Mouse (Mus musculus) kidney, embryonic 15.5 days (tissue): ENCODE results near the gene Chodl. TPM values are rescaled to one million over a fixed set of nuclear protein-coding genes. Genes with fewer than 3 reads are reported as not detected.

Source experiments
- ATAC-seq: fragments of 200-750 bp; cut with Nextera tagmentation; replicated peaks from 2 replicates; pipeline ENCODE4 v1.8.0; 2017; ENCODE audit warnings: moderate TSS enrichment; ENCODE audit not compliant: low FRiP score
- H3K27ac ChIP-seq: fragments of 300-500 bp; sonication (generic); 2 replicates; pipeline ENCODE4 v1.5.1; 2015; ENCODE audit warnings: mild to moderate bottlenecking, inconsistent platforms
- H3K27me3 ChIP-seq: fragments of 300-500 bp; sonication (generic); 2 replicates; pipeline ENCODE4 v1.6.1; 2015; ENCODE audit warnings: inconsistent platforms
- H3K36me3 ChIP-seq: fragments of 300-500 bp; sonication (generic); 2 replicates; pipeline ENCODE4 v1.6.1; 2015; ENCODE audit warnings: inconsistent platforms
- H3K4me1 ChIP-seq: fragments of 300-500 bp; sonication (generic); 2 replicates; pipeline ENCODE4 v1.6.1; 2015; ENCODE audit warnings: inconsistent platforms
- H3K4me2 ChIP-seq: fragments of 300-500 bp; sonication (generic); 2 replicates; pipeline ENCODE4 v1.6.1; 2015; ENCODE audit warnings: moderate library complexity, mild to moderate bottlenecking, inconsistent platforms
- H3K4me3 ChIP-seq: fragments of 300-500 bp; sonication (generic); replicated peaks from 2 replicates; pipeline ENCODE4 v1.5.1; 2015; ENCODE audit warnings: mild to moderate bottlenecking, inconsistent platforms
- H3K9ac ChIP-seq: fragments of 300-500 bp; sonication (generic); 2 replicates; pipeline ENCODE4 v1.6.1; 2015; ENCODE audit warnings: mild to moderate bottlenecking, inconsistent platforms
- H3K9me3 ChIP-seq: fragments of 300-500 bp; sonication (generic); replicated peaks from 2 replicates; pipeline ENCODE4 v1.6.1; 2016; ENCODE audit warnings: inconsistent platforms
- WGBS: fragments of 180-500 bp; shearing (Covaris S2); methylation state at CpG from one replicate; pipeline ENCODE4 v1.1.7; 2015; ENCODE audit warnings: mixed read lengths; 5-methylcytosine and 5-hydroxymethylcytosine counted together
- polyA plus RNA-seq: library from polyadenylated mRNA; unstranded; fragments of >200 nt; fragmentation: Nextera tagmentation; extraction: Ambion mirVana; gene quantifications from 2 replicates; pipeline ENCODE4 v1.2.1, GENCODE M21; 2015

Gene Chodl
- 2.3 and 3.3 TPM in 2 replicates for polyA plus RNA-seq

DNA sequence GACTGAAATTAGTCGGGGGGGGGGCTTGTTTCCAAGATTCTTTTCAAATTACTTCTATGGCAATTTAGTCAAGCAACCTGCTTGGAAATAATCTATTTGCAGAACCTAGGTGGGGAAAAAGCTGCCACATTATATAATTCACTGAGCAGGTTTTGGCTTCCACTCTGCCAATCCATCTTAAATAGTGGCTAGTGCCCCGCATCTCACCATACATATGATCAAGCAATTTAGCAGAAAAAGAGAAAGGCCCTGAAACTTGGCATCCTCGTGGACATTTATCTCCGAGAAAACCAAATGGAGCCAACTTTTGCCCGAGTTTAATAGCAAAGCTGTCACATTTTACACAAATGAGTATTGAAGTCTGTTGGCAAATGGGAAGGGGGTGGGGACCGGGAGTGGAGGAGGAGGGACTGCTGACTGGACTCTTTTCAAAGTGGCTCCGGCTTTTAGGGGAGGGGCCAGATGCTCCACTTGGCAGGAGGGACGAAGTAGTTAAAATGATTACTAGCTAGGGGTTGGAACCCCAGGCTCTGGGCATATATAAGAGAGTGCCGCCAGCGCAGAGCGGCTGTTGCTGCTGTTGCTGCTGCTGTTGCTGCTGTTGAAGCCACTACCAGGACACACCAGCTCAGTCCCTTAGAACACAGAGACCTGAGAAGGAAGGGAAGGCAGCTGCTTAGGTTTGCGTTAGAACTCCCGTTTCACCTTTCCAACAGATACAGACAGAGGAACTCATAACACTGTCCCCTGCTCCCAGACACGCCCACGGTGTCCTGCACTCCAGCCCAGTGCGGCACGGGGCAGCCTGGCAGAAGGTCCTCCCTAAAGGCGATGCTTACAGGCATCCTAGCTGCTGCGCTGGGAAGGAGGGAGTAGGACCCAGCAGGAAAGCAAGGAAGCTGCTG lies at the start of gene Chodl:
Gene Chodl, plus strand, starts transcription at position 567 of the 905 bp plus-strand sequence.
- Histone ChIP-seq H3K4me1 (peaks cover 13% of the 10 kb centered on the region), H3K27me3 (peaks cover 9% of the 10 kb centered on the region; the same call in 1 of the 2 replicates), H3K4me2 (peak within 1 kb of the TSS; percentile 91), H3K9me3 (no peaks in the 10 kb centered on the region), H3K27ac (no peak within 1 kb of the TSS), H3K4me3 (peak within 1 kb of the TSS; percentile 44), H3K9ac (peak within 1 kb of the TSS; percentile 47; the same call in 1 of the 2 replicates), H3K36me3 (no peaks in the 10 kb centered on the region)
- WGBS, result 8% methylated on average over 19 of the region's 19 CpGs
- peak; percentile 90 for ATAC-seq

DNA sequence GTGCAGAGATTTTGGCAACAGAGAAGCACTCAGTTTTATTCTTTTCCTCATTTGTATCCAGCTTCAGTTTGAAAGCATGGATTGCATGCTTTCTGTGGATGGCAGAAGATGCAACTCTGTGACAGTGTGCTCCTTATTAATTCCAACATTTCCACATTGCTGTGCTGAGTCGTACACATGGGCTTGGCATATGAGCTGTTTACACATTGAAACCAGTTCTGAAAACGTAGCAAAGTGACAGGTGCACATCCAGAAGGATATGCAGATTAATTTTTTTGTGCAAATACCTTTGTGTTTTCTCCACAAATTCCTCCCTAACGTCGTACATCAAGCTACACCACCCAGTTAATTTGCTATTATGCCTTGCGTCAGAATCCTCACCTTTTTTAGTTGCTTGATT lies 8.1 kb upstream of the Chodl start:
- H3K4me3 ChIP-seq, result no peak overlapping the region
- no peak overlapping the region for H3K27ac ChIP-seq
- no peaks in the 10 kb centered on the region for H3K27me3 ChIP-seq
- H3K36me3 ChIP-seq, result no peaks in the 10 kb centered on the region
- ATAC-seq, result no peak
- H3K9ac ChIP-seq, result no peak overlapping the region
- H3K4me2 ChIP-seq, result no peak overlapping the region
- no peaks in the 10 kb centered on the region for H3K9me3 ChIP-seq
- no peaks in the 10 kb centered on the region for H3K4me1 ChIP-seq
- 60% methylated on average over 5 of the region's 5 CpGs for WGBS

DNA sequence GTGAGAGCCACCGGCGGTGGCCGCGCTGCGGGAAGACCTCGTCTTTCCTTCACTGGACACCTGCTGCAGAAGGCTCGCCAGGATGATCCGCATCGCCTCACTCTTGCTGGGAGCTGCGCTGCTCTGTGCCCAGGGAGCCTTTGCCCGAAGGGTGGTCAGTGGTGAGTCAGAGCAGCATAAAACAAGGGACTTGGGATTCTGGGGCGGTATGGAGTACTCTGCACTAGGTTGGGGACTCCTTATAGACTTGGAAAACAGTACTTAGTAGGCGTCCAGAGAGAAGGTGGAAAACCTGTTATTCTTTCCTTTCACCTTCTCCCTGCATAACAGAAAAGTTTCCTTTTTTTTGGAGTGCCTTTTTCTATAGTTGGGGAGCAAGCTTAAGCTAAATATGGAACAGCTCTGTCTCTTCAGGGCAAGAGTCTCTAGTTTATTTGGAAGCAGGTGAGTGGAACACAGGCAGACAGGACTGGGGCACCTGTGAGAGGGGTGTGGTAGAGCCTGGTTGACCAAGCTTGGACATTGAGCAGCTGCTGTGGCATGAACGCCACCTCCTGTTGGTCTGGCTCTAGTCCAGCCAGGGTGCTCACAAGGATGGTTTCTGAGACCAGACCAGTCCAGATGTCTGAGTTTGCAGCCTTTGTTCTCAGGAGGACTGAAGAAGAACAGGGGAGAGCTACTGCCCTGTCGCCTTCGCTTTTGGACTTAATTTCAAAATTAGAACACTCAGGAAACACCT lies 708 bp downstream of the Chodl start:
- Histone ChIP-seq H3K36me3 (no peaks in the 10 kb centered on the region), H3K4me1 (peaks cover 13% of the 10 kb centered on the region), H3K27ac (no peak overlapping the region), H3K4me3 (peak overlapping the region; percentile 44), H3K9ac (peak overlapping the region; percentile 47; the same call in 1 of the 2 replicates), H3K9me3 (no peaks in the 10 kb centered on the region), H3K27me3 (peaks cover 9% of the 10 kb centered on the region; the same call in 1 of the 2 replicates), H3K4me2 (peak overlapping the region; percentile 91)
- peak; percentile 81 for ATAC-seq
- WGBS, result 9% methylated on average over 16 of the region's 16 CpGs

DNA sequence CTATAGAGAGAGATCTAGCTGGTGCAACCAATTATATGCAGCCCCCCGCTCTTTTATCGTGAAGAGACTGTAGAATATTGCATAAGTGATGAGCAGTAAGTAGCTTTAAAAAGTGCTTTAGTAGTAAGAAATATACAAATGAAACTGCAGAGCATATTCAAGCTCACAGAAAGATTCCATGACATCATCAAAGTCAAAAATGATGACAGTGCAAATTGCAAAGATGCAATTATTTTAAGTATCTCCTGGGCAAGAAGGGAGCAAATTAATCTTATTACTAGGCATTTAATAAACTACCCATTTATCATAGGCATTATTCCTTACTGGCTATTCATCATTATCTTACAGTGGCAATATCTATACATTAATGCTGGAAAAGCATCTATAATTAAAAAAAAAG lies 3.5 kb downstream of the Chodl start:
- Histone ChIP-seq H3K27ac (no peak overlapping the region), H3K36me3 (no peaks in the 10 kb centered on the region), H3K4me2 (no peak overlapping the region), H3K9ac (no peak overlapping the region), H3K4me3 (no peak overlapping the region), H3K27me3 (peaks cover 9% of the 10 kb centered on the region; the same call in 1 of the 2 replicates), H3K4me1 (peaks cover 13% of the 10 kb centered on the region), H3K9me3 (no peaks in the 10 kb centered on the region)
- no peak for ATAC-seq
- 96% methylated on average over 2 of the region's 2 CpGs for WGBS

DNA sequence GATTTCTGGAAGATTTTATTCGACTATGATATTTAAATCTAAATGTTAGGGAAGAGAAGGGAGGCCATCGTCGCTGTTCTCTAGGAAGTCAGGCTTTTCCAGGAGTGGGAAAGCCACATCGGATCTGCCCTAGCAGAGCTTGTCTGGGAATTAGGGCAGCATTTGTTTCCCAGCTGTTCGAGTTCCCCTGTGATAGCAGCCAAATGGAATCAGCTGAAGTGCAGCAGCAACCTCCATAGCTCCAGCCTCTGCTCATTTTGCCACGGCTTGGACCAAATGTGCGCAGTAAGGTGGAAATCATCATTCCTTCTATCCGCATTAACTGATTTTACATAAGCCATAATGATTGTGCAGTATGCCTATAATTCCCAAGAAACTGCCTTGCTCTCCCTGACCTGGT lies 7.0 kb downstream of the Chodl start:
- H3K4me2 ChIP-seq, result no peak overlapping the region
- no peaks in the 10 kb centered on the region for H3K27me3 ChIP-seq
- no peak for ATAC-seq
- 50% methylated on average over 8 of the region's 8 CpGs for WGBS
- H3K4me3 ChIP-seq, result no peak overlapping the region
- H3K36me3 ChIP-seq, result no peaks in the 10 kb centered on the region
- H3K27ac ChIP-seq, result no peak overlapping the region
- H3K9ac ChIP-seq, result no peak overlapping the region
- no peaks in the 10 kb centered on the region for H3K9me3 ChIP-seq
- no peaks in the 10 kb centered on the region for H3K4me1 ChIP-seq

DNA sequence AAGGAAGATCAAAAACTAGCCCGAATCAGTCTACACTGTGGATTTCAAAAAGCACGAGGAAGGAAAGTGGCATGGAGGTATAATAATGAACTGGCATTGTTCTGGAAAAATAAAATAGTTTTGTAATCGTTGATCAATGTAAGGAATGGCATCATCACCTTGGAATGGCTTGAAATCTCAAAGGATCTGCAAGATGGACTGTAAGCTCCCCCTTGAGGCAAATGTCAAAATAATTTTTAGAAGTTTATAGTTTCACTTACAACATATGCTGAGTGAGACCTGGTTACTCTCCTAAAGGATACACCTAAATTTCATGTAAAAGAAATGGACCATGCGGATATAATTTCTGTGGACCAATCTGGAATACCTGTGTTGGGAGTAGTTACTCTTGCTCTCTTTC lies 19.6 kb downstream of the Chodl start:
- no peaks in the 10 kb centered on the region for H3K27me3 ChIP-seq
- H3K27ac ChIP-seq, result no peak overlapping the region
- H3K36me3 ChIP-seq, result no peaks in the 10 kb centered on the region
- no peak overlapping the region for H3K4me2 ChIP-seq
- no peaks in the 10 kb centered on the region for H3K9me3 ChIP-seq
- H3K4me1 ChIP-seq, result no peaks in the 10 kb centered on the region
- ATAC-seq, result no peak
- no peak overlapping the region for H3K4me3 ChIP-seq
- H3K9ac ChIP-seq, result no peak overlapping the region
- 76% methylated on average over 4 of the region's 4 CpGs for WGBS

DNA sequence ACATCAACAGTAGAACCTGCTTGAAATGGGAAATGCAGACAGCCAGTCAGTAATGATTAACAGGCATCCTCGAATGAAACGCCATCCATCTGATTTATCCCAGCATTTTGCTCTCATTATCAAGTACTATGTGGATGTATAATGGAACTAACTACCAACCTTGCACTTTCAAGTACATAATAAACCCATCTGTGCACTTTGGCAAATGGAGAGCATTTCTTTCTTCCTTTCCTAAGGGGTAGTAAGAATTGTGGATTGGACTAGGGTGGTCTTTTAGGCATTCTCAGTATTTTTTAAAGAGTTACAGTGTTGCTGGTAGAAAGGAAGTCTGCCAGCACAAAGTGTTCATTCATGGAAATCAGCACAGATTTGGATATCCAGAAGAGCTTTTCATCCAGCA lies 26.7 kb downstream of the Chodl start:
- no peak overlapping the region for H3K27ac ChIP-seq
- no peak overlapping the region for H3K9ac ChIP-seq
- no peaks in the 10 kb centered on the region for H3K4me1 ChIP-seq
- no peak for ATAC-seq
- H3K36me3 ChIP-seq, result no peaks in the 10 kb centered on the region
- no peaks in the 10 kb centered on the region for H3K27me3 ChIP-seq
- no peaks in the 10 kb centered on the region for H3K9me3 ChIP-seq
- H3K4me3 ChIP-seq, result no peak overlapping the region
- H3K4me2 ChIP-seq, result no peak overlapping the region
- 66% methylated on average over 2 of the region's 2 CpGs for WGBS

DNA sequence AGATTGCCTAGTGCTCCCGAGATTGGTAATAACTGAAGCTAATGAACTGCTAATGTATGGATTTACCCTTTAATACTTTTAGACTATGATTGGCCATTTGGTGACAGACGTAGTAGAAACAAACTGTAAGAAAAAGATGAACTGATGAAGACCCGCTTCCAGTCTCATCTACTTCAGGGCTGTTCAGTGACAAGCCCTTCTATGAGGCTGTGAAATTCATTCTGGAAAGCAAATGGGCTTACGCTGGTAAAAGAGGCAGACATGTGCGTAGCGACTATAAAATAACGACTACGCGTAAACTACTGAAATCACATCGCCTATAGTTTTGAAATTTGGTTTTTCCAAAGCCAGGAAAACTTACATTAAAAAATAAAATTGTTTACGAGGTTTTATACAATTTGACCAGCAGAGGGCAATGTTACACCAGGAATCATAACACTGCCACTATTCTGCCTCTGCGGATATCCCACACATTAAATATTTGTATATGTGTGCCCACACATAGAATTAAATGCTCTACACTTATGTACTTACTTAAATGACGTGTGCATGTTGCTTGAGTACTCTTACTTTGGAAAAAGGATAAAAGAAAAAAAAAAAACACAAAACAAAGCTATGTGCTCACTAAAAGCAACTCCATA lies 38.5 kb downstream of the Chodl start:
- H3K4me3 ChIP-seq, result no peak overlapping the region
- H3K4me2 ChIP-seq, result no peak overlapping the region
- no peaks in the 10 kb centered on the region for H3K4me1 ChIP-seq
- H3K27me3 ChIP-seq, result no peaks in the 10 kb centered on the region
- no peak overlapping the region for H3K27ac ChIP-seq
- H3K9me3 ChIP-seq, result no peaks in the 10 kb centered on the region
- H3K36me3 ChIP-seq, result no peaks in the 10 kb centered on the region
- H3K9ac ChIP-seq, result no peak overlapping the region
- 37% methylated on average over 13 of the region's 13 CpGs for WGBS
- no peak for ATAC-seq

DNA sequence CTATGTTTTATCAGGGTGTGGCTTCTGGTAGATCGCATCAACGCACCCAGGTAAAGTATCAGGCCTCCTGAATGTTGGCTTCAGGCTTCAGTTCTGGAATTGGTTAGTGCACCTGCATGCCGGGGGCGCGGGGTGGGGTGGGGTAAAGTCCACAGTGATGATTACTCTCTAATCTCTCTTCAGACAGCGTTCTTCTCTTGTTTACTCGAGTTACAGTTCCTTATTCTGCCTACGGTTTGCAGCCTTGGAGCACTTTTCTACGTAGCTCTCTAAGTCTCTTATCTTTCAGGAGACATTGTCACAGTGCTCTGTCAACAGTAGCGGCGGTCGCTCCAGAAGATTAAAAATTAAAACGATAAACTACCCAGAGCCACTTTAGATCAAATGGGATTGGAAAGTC lies 43.4 kb downstream of the Chodl start:
- Histone ChIP-seq H3K9ac (no peak overlapping the region), H3K4me2 (no peak overlapping the region), H3K4me3 (no peak overlapping the region), H3K9me3 (no peaks in the 10 kb centered on the region), H3K36me3 (no peaks in the 10 kb centered on the region), H3K27me3 (no peaks in the 10 kb centered on the region), H3K27ac (no peak overlapping the region), H3K4me1 (no peaks in the 10 kb centered on the region)
- 86% methylated on average over 13 of the region's 13 CpGs for WGBS
- no peak for ATAC-seq

DNA sequence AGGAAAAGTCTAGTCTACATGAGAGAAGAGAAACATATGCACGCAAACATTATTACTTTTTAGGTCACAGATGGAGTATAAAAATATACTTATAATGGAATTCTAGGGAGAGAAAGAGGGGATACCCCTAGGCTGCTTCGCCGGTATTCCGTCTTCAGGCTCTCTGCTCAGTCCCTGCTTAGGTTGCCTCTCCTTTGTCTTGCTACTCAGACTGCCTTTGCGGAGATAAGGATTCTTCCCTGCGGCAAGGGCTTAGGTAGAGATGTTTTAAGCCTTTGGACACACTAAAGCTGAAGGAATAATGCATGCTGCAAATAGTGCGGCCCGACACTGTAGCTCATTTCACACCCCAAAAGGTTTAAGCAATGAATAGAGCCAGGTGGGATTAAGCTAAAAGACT lies 45.6 kb downstream of the Chodl start:
- Histone ChIP-seq H3K36me3 (no peaks in the 10 kb centered on the region), H3K9ac (no peak overlapping the region), H3K27me3 (no peaks in the 10 kb centered on the region), H3K4me1 (no peaks in the 10 kb centered on the region), H3K4me3 (no peak overlapping the region), H3K4me2 (no peak overlapping the region), H3K27ac (no peak overlapping the region), H3K9me3 (no peaks in the 10 kb centered on the region)
- ATAC-seq, result no peak
- 78% methylated on average over 8 of the region's 8 CpGs for WGBS
